Mouse (Mus musculus): Measurements from ENCODE around the gene Plekhg3. TPM values are rescaled to one million over a fixed set of nuclear protein-coding genes. Genes with fewer than 3 reads are reported as not detected.
A peak's percentile ranks its signal among the peaks of the same experiment; 100 is the strongest.

The Plekhg3 gene
- polyA plus RNA-seq, 1 experiment from 2014 or later: 3.3 TPM

GRCm38 (mm10) chr12:76585028-76585427 is 54.3 kb downstream of the Plekhg3 start:
- peaks cover 28% of the 10 kb centered on the region; the same call in 1 of the 2 replicates for H3K27me3 ChIP-seq
- H3K9me3 ChIP-seq (replicated peaks): no peaks in the 10 kb centered on the region
- no peaks in the 10 kb centered on the region for H3K36me3 ChIP-seq (replicated peaks)
- H3K4me1 ChIP-seq (replicated peaks): peaks cover 9% of the 10 kb centered on the region
- no peak overlapping the region for H3K27ac ChIP-seq (replicated peaks)
- no peak overlapping the region for H3K4me2 ChIP-seq
- ATAC-seq (ENCODE audit: insufficient read depth): no peak
- no peak overlapping the region for H3K4me3 ChIP-seq (replicated peaks)
- no peak overlapping the region for H3K9ac ChIP-seq

- WGBS (ENCODE audit: insufficient replicate concordance): 68% methylated on average over 11 of the region's 11 CpGs
- H3K4me1 ChIP-seq (replicated peaks): peaks cover 16% of the 10 kb centered on the region
- H3K9me3 ChIP-seq (replicated peaks): no peaks in the 10 kb centered on the region
- H3K27ac ChIP-seq (replicated peaks): no peak overlapping the region
- peaks cover 31% of the 10 kb centered on the region; the same call in 1 of the 2 replicates for H3K27me3 ChIP-seq
- H3K4me3 ChIP-seq (replicated peaks): no peak overlapping the region
- no peak for ATAC-seq (ENCODE audit: insufficient read depth)
- no peak overlapping the region for H3K4me2 ChIP-seq
- H3K36me3 ChIP-seq (replicated peaks): no peaks in the 10 kb centered on the region
- no peak overlapping the region for H3K9ac ChIP-seq
These were observed 56.7 kb downstream of the Plekhg3 start for GRCm38 (mm10) chr12:76587357-76587756.

GRCm38 (mm10) chr12:76589531-76589930 is 58.8 kb downstream of the Plekhg3 start:
- no peak for ATAC-seq (ENCODE audit: insufficient read depth)
- H3K4me1 ChIP-seq (replicated peaks): peaks cover 29% of the 10 kb centered on the region
- no peak overlapping the region for H3K4me3 ChIP-seq (replicated peaks)
- no peaks in the 10 kb centered on the region for H3K9me3 ChIP-seq (replicated peaks)
- no peak overlapping the region for H3K27ac ChIP-seq (replicated peaks)
- H3K27me3 ChIP-seq: peaks cover 31% of the 10 kb centered on the region; the same call in 1 of the 2 replicates
- 60% methylated on average over 6 of the region's 6 CpGs for WGBS (ENCODE audit: insufficient replicate concordance)
- H3K36me3 ChIP-seq (replicated peaks): no peaks in the 10 kb centered on the region
- no peak overlapping the region for H3K9ac ChIP-seq
- H3K4me2 ChIP-seq: no peak overlapping the region

GRCm38 (mm10) chr12:76591037-76591436 is 60.3 kb downstream of the Plekhg3 start:
- H3K27me3 ChIP-seq: peaks cover 31% of the 10 kb centered on the region; the same call in 1 of the 2 replicates
- H3K27ac ChIP-seq (replicated peaks): no peak overlapping the region
- H3K36me3 ChIP-seq (replicated peaks): peaks cover 14% of the 10 kb centered on the region
- H3K9ac ChIP-seq: no peak overlapping the region
- H3K4me3 ChIP-seq (replicated peaks): no peak overlapping the region
- peaks cover 44% of the 10 kb centered on the region for H3K4me1 ChIP-seq (replicated peaks)
- no peak overlapping the region for H3K4me2 ChIP-seq
- 70% methylated on average over 3 of the region's 3 CpGs for WGBS (ENCODE audit: insufficient replicate concordance)
- no peaks in the 10 kb centered on the region for H3K9me3 ChIP-seq (replicated peaks)
- no peak for ATAC-seq (ENCODE audit: insufficient read depth)

- Histone ChIP-seq H3K9ac (no peak overlapping the region), H3K36me3 (replicated peaks) (peaks cover 26% of the 10 kb centered on the region), H3K27ac (replicated peaks) (peak overlapping the region; percentile 92; the same call in 1 of the 2 replicates), H3K9me3 (replicated peaks) (no peaks in the 10 kb centered on the region), H3K4me1 (replicated peaks) (peaks cover 54% of the 10 kb centered on the region), H3K4me3 (replicated peaks) (no peak overlapping the region), H3K27me3 (peaks cover 28% of the 10 kb centered on the region; the same call in 1 of the 2 replicates), H3K4me2 (no peak overlapping the region)
- ATAC-seq (ENCODE audit: insufficient read depth): no peak
- 42% methylated on average over 1 of the region's 1 CpGs for WGBS (ENCODE audit: insufficient replicate concordance)
These were observed 61.5 kb downstream of the Plekhg3 start for GRCm38 (mm10) chr12:76592213-76592612.

- H3K27ac ChIP-seq (replicated peaks): peak overlapping the region; percentile 92
- peak overlapping the region; percentile 63 for H3K4me2 ChIP-seq
- 78% methylated on average over 6 of the region's 6 CpGs for WGBS (ENCODE audit: insufficient replicate concordance)
- no peak for ATAC-seq (ENCODE audit: insufficient read depth)
- peaks cover 62% of the 10 kb centered on the region for H3K4me1 ChIP-seq (replicated peaks)
- H3K9ac ChIP-seq: peak overlapping the region; percentile 37; the same call in 1 of the 2 replicates
- H3K9me3 ChIP-seq (replicated peaks): no peaks in the 10 kb centered on the region
- H3K27me3 ChIP-seq: peaks cover 20% of the 10 kb centered on the region; the same call in 1 of the 2 replicates
- peaks cover 36% of the 10 kb centered on the region for H3K36me3 ChIP-seq (replicated peaks)
- no peak overlapping the region for H3K4me3 ChIP-seq (replicated peaks)
These were observed 62.6 kb downstream of the Plekhg3 start for GRCm38 (mm10) chr12:76593254-76593653.

GRCm38 (mm10) chr12:76593839-76594322 is 63.2 kb downstream of the Plekhg3 start:
- Histone ChIP-seq H3K27me3 (peaks cover 14% of the 10 kb centered on the region; the same call in 1 of the 2 replicates), H3K27ac (replicated peaks) (peak overlapping the region; percentile 92), H3K9me3 (replicated peaks) (no peaks in the 10 kb centered on the region), H3K4me2 (peak overlapping the region; percentile 63), H3K36me3 (replicated peaks) (peaks cover 42% of the 10 kb centered on the region), H3K4me1 (replicated peaks) (peaks cover 62% of the 10 kb centered on the region), H3K4me3 (replicated peaks) (peak overlapping the region; percentile 12; the same call in 1 of the 2 replicates), H3K9ac (peak overlapping the region; percentile 58)
- 10% methylated on average over 7 of the region's 7 CpGs for WGBS (ENCODE audit: insufficient replicate concordance)
- peak; percentile 91 for ATAC-seq (ENCODE audit: insufficient read depth)

GRCm38 (mm10) chr12:76594556-76594955 is 63.9 kb downstream of the Plekhg3 start:
- WGBS (ENCODE audit: insufficient replicate concordance): 66% methylated on average over 3 of the region's 3 CpGs
- H3K27me3 ChIP-seq: 0 out of 2 replicates have a peak, but pooled peaks cover 8% of the 10 kb centered on the region
- peaks cover 62% of the 10 kb centered on the region for H3K4me1 ChIP-seq (replicated peaks)
- H3K4me2 ChIP-seq: peak overlapping the region; percentile 63
- H3K4me3 ChIP-seq (replicated peaks): no peak overlapping the region
- H3K27ac ChIP-seq (replicated peaks): peak overlapping the region; percentile 92
- no peaks in the 10 kb centered on the region for H3K9me3 ChIP-seq (replicated peaks)
- H3K9ac ChIP-seq: peak overlapping the region; percentile 58
- peaks cover 49% of the 10 kb centered on the region for H3K36me3 ChIP-seq (replicated peaks)
- no peak for ATAC-seq (ENCODE audit: insufficient read depth)

GRCm38 (mm10) chr12:76595830-76596229 is 65.1 kb downstream of the Plekhg3 start:
- Histone ChIP-seq H3K4me3 (replicated peaks) (no peak overlapping the region), H3K36me3 (replicated peaks) (peaks cover 62% of the 10 kb centered on the region)

GRCm38 (mm10) chr12:76596292-76597023 is 65.8 kb downstream of the Plekhg3 start:
- H3K4me3 ChIP-seq (replicated peaks): no peak overlapping the region
- peaks cover 67% of the 10 kb centered on the region for H3K36me3 ChIP-seq (replicated peaks)
- H3K9ac ChIP-seq: no peak overlapping the region
- no peak for ATAC-seq (ENCODE audit: insufficient read depth)
- H3K4me2 ChIP-seq: no peak overlapping the region
- no peaks in the 10 kb centered on the region for H3K27me3 ChIP-seq
- H3K4me1 ChIP-seq (replicated peaks): peaks cover 62% of the 10 kb centered on the region
- 42% methylated on average over 15 of the region's 15 CpGs for WGBS (ENCODE audit: insufficient replicate concordance)
- no peak overlapping the region for H3K27ac ChIP-seq (replicated peaks)
- no peaks in the 10 kb centered on the region for H3K9me3 ChIP-seq (replicated peaks)

More at GRCm38 (mm10) chr12:76595830-76596229, 65.1 kb downstream of the Plekhg3 start:
- 84% methylated on average over 2 of the region's 2 CpGs for WGBS (ENCODE audit: insufficient replicate concordance)
- ATAC-seq (ENCODE audit: insufficient read depth): no peak
- no peaks in the 10 kb centered on the region for H3K27me3 ChIP-seq
- no peak overlapping the region for H3K4me2 ChIP-seq
- no peak overlapping the region; the same call in 1 of the 2 replicates for H3K27ac ChIP-seq (replicated peaks)
- no peak overlapping the region for H3K9ac ChIP-seq
- no peaks in the 10 kb centered on the region for H3K9me3 ChIP-seq (replicated peaks)
- peaks cover 62% of the 10 kb centered on the region for H3K4me1 ChIP-seq (replicated peaks)

- ATAC-seq (ENCODE audit: insufficient read depth): no peak
- H3K9ac ChIP-seq: no peak overlapping the region
- H3K27ac ChIP-seq (replicated peaks): no peak overlapping the region
- WGBS (ENCODE audit: insufficient replicate concordance): 77% methylated on average over 15 of the region's 15 CpGs
- peaks cover 52% of the 10 kb centered on the region for H3K4me1 ChIP-seq (replicated peaks)
- no peak overlapping the region for H3K4me2 ChIP-seq
- H3K36me3 ChIP-seq (replicated peaks): peaks cover 79% of the 10 kb centered on the region
- H3K27me3 ChIP-seq: no peaks in the 10 kb centered on the region
- H3K9me3 ChIP-seq (replicated peaks): no peaks in the 10 kb centered on the region
- H3K4me3 ChIP-seq (replicated peaks): no peak overlapping the region
These were observed 66.9 kb downstream of the Plekhg3 start for GRCm38 (mm10) chr12:76597577-76598100.

Measured in liver, embryonic 15.5 days (tissue).